Mouse (Mus musculus): ENCODE measurements around the gene Ado.

The Ado gene

DNA sequence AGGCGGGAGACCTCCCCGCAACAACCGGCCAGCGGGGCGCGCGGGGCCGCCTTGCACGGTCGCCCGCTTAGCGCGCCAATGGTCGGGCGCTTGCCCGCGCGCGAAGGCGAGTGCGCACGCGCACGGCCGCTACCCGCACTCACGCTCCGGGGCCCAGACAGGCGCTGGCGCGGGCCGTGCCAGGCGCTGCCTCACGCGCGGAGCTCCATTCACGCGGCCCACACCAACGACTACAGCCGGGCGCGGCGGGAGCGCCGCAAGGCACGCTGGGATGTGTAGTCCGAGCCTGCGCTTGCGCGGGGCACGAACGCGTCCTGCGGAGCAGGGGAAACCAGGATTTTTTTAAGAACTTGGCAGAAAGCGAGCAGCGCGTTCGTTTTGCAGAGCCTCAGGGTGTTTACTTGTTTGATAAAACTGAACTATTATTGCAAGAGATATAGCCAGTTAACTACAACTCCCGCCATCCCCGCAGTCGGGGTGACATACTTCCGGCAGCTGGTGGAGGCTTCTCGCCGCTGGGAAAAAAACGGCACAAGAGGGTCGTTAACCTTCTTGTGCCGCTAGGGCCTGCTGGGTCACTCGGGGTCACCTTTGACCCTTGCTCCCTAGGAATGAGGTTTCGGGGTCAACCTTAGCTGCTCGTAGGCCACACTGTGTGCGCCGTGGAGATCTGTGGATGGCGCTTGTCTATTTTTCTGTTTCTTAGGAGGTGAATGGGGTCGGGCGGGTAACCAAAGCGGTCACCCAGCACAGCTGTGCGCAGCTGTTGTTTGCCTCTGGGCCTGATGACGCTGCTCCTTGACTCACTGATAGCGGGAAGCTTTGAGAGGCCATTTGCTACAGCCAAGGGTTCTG, at the start of gene Ado:
TSS of gene Ado (minus strand) at position 79 of the 855 bp plus-strand sequence.
- peak; percentile 92 for DNase-seq (ENCODE audit: extremely low read depth, insufficient read length, low spot score)

- DNase-seq (ENCODE audit: extremely low read depth, insufficient read length, low spot score): no peak
Measured at GRCm38 (mm10) chr10:67595278-67595677, 46.5 kb upstream of the Ado start.

DNA sequence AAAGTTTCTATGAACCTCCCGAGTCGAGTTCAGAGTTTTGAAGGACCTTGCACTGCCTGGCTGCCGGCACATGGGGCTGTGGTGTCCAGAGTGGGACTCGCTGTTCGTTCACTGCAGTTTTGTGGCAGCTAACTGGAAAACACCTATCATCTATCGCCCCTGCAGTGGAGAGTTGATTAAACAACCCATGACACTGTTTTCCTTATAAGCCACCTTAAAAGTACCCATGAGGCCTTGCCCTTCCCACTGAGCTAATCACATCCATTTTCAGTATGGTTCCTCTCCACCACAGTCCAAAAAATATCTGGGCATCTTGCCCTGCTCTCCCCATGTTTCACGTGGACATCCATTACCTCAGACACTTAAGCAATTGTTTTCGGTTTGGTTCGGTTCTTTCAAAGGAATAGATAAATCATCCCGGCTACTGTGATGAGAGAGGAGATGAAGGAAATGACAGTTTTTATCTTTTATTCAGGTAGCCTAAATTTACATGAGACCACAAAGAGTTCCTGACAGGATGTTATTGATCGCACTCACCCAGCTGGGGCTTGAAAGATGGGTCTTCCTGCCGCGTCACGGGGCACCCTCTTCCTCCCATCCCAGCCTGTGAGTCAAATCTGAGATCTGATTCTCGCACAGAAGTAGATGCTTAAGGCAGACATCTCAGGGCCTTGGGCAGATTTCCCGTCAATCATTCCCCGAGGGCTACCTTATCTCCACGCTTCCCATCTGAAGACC, 37.3 kb upstream of the Ado start:
- no peak for DNase-seq (ENCODE audit: extremely low read depth, insufficient read length, low spot score)

DNA sequence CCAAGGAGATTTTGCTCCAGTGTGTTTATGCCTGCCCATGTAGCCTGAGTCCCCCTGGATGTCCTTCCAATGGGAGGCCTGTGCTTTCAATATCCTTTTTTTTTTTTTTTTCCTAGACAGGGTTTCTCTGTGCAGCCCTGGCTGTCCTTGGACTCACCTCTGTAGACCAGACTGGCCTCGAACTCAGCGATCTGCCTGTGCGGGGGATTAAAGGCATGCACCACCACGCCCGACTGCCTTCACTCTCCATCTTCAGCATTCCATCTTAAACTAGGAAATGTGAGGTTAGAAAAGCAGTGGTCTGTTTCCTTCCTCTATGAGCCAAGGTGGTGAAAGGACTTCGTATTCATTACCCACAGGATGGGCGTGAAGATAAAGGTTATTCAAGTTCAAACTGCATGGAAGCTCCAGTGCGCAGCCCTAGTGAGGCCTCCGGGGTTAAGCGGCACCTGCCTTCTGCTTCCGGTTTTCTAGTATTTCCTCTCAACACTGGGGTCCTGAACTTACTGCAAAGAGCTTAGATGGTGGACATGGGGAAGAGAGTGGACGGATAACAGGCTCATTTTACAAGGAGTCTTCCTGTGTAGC, 33.0 kb upstream of the Ado start:
- DNase-seq (ENCODE audit: extremely low read depth, insufficient read length, low spot score): no peak

DNA sequence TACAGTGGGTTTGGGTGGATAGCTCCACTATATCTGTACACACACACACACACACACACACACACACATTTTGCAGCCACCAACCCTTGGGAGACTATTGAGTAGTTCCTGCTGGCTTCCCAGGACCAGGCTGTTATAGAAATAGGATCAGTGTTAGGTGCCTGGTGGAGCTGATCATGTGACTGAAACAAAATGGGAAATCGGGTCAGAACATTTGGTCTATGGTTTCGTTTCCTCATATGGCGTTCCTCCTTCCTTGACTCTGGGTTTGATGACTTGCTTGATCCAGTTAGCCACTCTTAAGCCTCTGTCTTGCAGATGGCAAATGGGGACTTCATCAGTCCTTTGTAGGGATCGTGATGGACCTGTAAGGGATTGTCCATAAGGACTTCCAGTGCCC, 31.1 kb upstream of the Ado start:
- DNase-seq (ENCODE audit: extremely low read depth, insufficient read length, low spot score): no peak

- DNase-seq (ENCODE audit: extremely low read depth, insufficient read length, low spot score): no peak
Measured at GRCm38 (mm10) chr10:67573310-67573709, 24.6 kb upstream of the Ado start.

DNA sequence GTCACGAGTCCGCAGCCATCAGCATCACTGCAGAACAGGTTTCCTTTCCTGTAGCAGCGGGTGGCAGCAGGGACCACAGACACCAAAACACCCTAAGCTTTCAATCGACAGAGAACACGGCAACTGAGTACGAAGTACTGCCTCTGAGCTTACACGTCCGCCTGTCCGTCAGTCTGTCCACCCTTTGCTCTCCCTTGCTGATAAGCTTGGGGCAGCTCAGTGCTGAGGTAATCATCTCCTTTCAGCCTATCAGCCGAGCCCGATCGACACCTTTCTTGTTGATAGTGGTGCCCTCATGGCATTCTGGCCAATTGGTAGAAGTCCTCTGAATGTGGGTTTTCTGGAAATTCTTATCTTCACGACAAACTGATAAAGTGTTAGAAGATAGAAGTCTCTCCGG, 22.7 kb upstream of the Ado start:
- DNase-seq (ENCODE audit: extremely low read depth, insufficient read length, low spot score): no peak

DNA sequence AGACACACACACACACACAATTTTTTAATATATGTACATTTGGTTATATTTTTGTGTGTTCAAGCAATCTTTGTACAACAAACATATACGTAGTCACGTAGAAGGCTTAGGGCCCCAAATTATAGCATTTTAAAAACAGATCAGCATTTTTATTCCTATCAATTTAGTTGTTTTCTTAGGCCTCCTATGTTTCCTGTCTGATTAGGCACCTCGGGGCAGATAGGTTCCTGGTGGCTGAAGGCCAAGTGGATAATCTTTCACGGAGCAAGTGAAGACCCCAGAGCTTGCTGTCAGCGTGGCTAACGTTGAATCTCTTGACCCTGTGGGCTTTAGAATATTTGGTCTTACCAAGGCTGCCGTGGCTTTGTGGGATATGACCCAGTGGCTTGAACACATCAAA, 20.8 kb upstream of the Ado start:
- no peak for DNase-seq (ENCODE audit: extremely low read depth, insufficient read length, low spot score)

GRCm38 (mm10) chr10:67566104-67566503, 17.3 kb upstream of the Ado start:
- no peak for DNase-seq (ENCODE audit: extremely low read depth, insufficient read length, low spot score)

GRCm38 (mm10) chr10:67564509-67564908, 15.8 kb upstream of the Ado start:
- no peak for DNase-seq (ENCODE audit: extremely low read depth, insufficient read length, low spot score)

DNA sequence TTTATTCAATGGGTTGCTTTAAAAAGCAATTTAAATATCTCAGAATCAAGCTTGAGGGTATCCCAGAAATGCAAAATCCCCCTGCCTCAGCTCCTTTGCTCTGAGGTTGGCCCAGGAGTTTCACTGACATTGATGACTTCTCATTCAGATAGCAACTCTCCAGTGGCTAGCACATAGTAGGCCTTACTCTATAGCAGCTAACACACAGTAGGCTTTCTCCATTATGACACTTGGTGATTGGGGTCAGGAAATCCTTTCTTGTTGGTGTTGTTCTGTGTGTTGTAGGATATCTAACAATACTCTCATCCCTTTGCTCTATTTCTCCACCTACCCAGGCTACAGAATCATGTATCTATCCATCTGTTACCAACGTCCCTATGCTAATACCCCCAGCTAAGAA, 12.4 kb upstream of the Ado start:
- DNase-seq (ENCODE audit: extremely low read depth, insufficient read length, low spot score): no peak

- no peak for DNase-seq (ENCODE audit: extremely low read depth, insufficient read length, low spot score)
Measured at GRCm38 (mm10) chr10:67559765-67560394, 11.1 kb upstream of the Ado start.

DNA sequence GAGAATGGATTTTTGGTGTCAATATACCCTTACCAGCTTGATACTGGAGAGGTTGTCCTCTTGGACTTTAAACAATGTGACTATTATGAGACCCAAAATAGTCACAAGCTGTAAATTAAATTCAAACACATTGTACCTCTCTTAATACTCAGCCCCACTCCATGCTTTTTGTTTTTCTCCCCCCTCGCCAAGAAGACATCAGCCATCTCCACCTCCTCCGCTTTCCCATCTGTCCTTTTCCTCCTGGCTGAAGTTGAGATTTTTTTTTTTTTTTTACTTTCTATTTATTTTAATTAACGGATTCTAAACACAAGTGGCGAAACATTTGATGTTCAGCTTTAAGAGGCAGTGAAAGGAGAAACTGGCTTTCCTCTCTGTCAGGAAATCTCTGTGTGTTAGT, 9.3 kb upstream of the Ado start:
- no peak for DNase-seq (ENCODE audit: extremely low read depth, insufficient read length, low spot score)

DNA sequence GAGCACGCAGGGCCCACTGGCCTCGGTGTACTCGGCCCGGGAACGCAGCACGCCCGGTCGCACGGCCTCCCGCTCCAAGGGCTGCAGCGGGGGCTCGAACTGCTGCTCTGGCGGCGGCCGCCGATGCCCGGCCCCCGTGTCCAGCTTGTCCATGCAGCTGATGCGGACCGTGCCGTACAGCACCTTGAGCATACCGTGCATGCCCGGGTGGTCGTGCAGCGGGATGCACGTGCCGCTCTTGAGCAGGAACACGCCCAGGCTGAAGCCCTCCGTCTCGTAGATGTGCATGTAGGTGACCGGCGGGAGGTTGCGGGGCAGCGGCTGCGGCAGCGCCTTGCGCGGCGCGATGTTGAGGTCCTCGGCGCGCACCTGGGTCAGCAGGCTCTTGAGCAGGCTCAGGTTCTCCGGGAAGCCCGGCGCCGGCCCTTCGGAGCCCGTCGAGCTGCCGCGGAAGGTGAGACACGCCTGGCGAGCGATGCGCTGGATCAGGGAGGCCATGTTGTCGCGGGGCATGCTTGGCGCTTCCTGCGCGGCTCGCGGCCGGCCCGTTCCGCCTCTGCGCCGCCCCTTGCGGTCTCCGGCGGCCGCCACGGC, 397 bp downstream of the Ado start:
- peak; percentile 78 for DNase-seq (ENCODE audit: extremely low read depth, insufficient read length, low spot score)

DNA sequence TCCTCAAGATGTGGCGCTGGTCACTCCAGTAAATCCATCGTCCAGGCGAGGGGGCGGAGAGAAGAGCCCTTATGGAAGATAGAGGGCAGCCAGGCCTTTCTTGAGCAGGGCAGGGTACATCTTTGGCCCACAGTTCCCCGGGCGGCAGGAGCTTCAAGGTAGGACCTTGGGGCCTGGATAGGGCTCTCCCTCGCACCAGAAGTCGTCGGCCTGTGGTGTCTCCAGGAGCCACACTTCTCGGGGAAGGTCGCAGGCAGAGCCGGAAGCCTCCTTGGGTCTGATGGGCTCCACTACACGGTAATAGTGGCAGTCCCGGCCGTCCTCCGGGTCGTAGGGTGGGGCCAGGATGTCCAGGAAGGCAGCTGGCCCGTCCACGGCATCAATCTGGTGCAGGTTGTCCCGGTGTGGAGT, 900 bp downstream of the Ado start:
- peak; percentile 75 for DNase-seq (ENCODE audit: extremely low read depth, insufficient read length, low spot score)

DNA sequence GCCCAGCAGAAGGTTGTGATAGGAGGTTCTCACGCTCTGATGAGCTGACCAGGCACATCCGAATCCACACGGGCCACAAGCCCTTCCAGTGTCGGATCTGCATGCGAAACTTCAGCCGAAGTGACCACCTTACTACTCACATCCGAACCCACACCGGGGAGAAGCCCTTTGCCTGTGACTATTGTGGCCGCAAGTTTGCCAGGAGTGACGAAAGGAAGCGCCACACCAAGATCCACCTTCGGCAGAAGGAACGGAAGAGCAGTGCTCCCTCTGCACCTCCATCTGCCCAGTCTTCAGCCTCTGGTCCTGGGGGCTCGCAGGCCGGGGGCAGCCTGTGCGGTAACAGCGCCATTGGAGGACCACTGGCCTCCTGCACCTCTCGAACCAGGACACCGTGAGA, 8.2 kb downstream of the Ado start:
- peak; percentile 10 for DNase-seq (ENCODE audit: extremely low read depth, insufficient read length, low spot score)

GRCm38 (mm10) chr10:67539401-67539730, 9.4 kb downstream of the Ado start:
- DNase-seq (ENCODE audit: extremely low read depth, insufficient read length, low spot score): no peak

- peak; percentile 16 for DNase-seq (ENCODE audit: extremely low read depth, insufficient read length, low spot score)
Measured at GRCm38 (mm10) chr10:67538585-67539400, 10.0 kb downstream of the Ado start.

DNA sequence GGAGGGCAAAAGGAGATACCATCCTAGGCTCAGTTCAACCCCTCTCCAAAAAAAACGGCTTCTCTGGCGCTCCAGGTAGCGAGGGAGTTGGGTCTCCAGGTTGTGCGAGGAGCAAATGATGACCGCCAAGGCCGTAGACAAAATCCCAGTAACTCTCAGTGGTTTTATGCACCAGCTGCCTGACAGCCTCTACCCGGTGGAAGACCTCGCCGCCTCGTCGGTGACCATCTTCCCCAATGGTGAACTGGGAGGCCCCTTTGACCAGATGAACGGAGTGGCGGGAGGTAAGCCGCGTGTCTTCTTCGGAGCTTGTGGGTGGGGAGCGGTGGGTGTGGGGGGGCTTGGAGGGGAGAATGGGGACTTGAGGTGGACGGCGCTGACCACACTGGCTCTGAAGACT, 10.6 kb downstream of the Ado start:
- DNase-seq (ENCODE audit: extremely low read depth, insufficient read length, low spot score): no peak

Measured in 3134 (cell line).